Mouse (Mus musculus): ENCODE data around the gene Krtcap3.
"Not testable (repeated sequence)": the region's sequence is repeated elsewhere in the genome, so short reads cannot be mapped to it uniquely, and the experiment has no call there.

The Krtcap3 gene

GRCm38 (mm10) chr5:31251541-31252101 is at the start of gene Krtcap3:
Gene Krtcap3 (plus strand): TSS chr5:31251691.
- peak; percentile 61 for DNase-seq (ENCODE audit: low spot score)

GRCm38 (mm10) chr5:31201742-31202590 is 49.5 kb upstream of the Krtcap3 start, which contains the start of gene Zfp513:
Gene Zfp513 (minus strand): TSS chr5:31202303.
- peak; percentile 84 for DNase-seq (ENCODE audit: low spot score)

GRCm38 (mm10) chr5:31202933-31203332 is 48.6 kb upstream of the Krtcap3 start:
- DNase-seq (ENCODE audit: low spot score) = no peak

- DNase-seq (ENCODE audit: low spot score) = no peak
Observed at GRCm38 (mm10) chr5:31203866-31204265, 47.6 kb upstream of the Krtcap3 start.

GRCm38 (mm10) chr5:31204421-31204820 is 47.1 kb upstream of the Krtcap3 start:
- DNase-seq (ENCODE audit: low spot score) = no peak

GRCm38 (mm10) chr5:31216554-31216953 is 34.9 kb upstream of the Krtcap3 start:
- not testable (repeated sequence) for DNase-seq (ENCODE audit: low spot score)

- DNase-seq (ENCODE audit: low spot score) = no peak
Observed at GRCm38 (mm10) chr5:31218294-31218693, 33.2 kb upstream of the Krtcap3 start.

- DNase-seq (ENCODE audit: low spot score) = no peak
Observed at GRCm38 (mm10) chr5:31219070-31219469, 32.4 kb upstream of the Krtcap3 start.

- no peak for DNase-seq (ENCODE audit: low spot score)
Observed at GRCm38 (mm10) chr5:31219474-31219873, 32.0 kb upstream of the Krtcap3 start.

GRCm38 (mm10) chr5:31219911-31220447 is 31.5 kb upstream of the Krtcap3 start:
- no peak for DNase-seq (ENCODE audit: low spot score)

- DNase-seq (ENCODE audit: low spot score) = peak; percentile 99
Observed at GRCm38 (mm10) chr5:31220448-31221303, 30.8 kb upstream of the Krtcap3 start, which contains the start of gene Ppm1g. Gene Ppm1g (minus strand): TSS chr5:31220687.

- DNase-seq (ENCODE audit: low spot score) = no peak
Observed at GRCm38 (mm10) chr5:31221304-31221945, 30.1 kb upstream of the Krtcap3 start.

GRCm38 (mm10) chr5:31222696-31223095 is 28.8 kb upstream of the Krtcap3 start:
- no peak for DNase-seq (ENCODE audit: low spot score)

- DNase-seq (ENCODE audit: low spot score) = no peak
Observed at GRCm38 (mm10) chr5:31226641-31227040, 24.9 kb upstream of the Krtcap3 start.

- DNase-seq (ENCODE audit: low spot score) = peak; percentile 95
Observed at GRCm38 (mm10) chr5:31240637-31241521, 10.6 kb upstream of the Krtcap3 start, which contains the start of the genes Nrbp1 and Gm9970. Gene Nrbp1 (plus strand): TSS chr5:31240864. Gene Gm9970 (minus strand): TSS chr5:31241232.

- no peak for DNase-seq (ENCODE audit: low spot score)
Observed at GRCm38 (mm10) chr5:31241522-31242034, 9.9 kb upstream of the Krtcap3 start.

GRCm38 (mm10) chr5:31242191-31242590 is 9.3 kb upstream of the Krtcap3 start:
- DNase-seq (ENCODE audit: low spot score) = no peak

GRCm38 (mm10) chr5:31250716-31251115 is 775 bp upstream of the Krtcap3 start:
- no peak for DNase-seq (ENCODE audit: low spot score)

- DNase-seq (ENCODE audit: low spot score) = no peak
Observed at GRCm38 (mm10) chr5:31252151-31252550, 660 bp downstream of the Krtcap3 start.

Measured in urinary bladder, postnatal 25 days (tissue).